Comparison of ENCODE assay signal across 8 mouse cellular contexts in the genomic region with DNA sequence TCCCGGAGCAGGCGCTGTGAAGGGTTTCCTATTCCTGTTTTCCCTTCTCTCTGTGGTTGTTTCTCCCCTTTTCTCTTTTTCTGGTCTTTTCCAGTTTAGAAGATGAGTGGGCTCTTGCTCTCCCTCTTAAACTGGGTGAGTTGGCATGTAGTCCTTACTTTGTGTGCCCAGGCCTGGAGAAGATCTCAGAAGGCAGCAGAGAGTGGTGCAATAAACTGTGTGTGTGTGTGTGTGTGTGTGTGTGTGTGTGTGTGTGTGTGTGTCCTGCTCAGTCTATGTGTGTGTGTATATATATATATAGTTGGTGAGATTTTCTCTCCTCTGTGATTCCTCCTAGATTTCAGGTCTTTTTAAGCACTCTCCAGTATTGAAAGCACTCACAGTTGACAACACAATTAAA. TPM values are rescaled to one million over a fixed set of nuclear protein-coding genes. Genes with fewer than 3 reads are reported as not detected.
DNase-seq lines count a peak whose midpoint lies in the region; ATAC-seq and TF ChIP-seq lines count a peak whose summit lies in the region.

No protein-coding gene starts in this region.

- peaks cover 3 to 6% of the 10 kb centered on the region in 2 experiments; a peak in 1 of 4 replicates for H3K4me1 ChIP-seq in heart, embryonic 14.5 days (ENCODE audit: control insufficient read depth in 2 of 2, insufficient read depth in 2 of 2, low read length in 2 of 2)
- H3K4me1 ChIP-seq in cortical plate, adult 2 months (ENCODE audit: control insufficient read depth, insufficient read depth, low read length) = peaks cover 6% of the 10 kb centered on the region
- H3K4me1 ChIP-seq in hindbrain, embryonic 12.5 days = peaks cover 9% of the 10 kb centered on the region; the same call in 1 of the 2 replicates
- peaks cover 2% of the 10 kb centered on the region; the same call in 1 of the 2 replicates for H3K4me1 ChIP-seq in midbrain, embryonic 11.5 days (ENCODE audit: control insufficient read depth, insufficient read depth, low read length)

- 0% methylated on average over 2 of the region's 2 CpGs for WGBS in heart, embryonic 14.5 days
- WGBS in hindbrain, embryonic 12.5 days = 0% methylated on average over 2 of the region's 2 CpGs
- WGBS in midbrain, embryonic 11.5 days = 0% methylated on average over 2 of the region's 2 CpGs

- peak overlapping the region; percentile 96 for H3K4me2 ChIP-seq in heart, embryonic 14.5 days (ENCODE audit: low read length)
- H3K4me2 ChIP-seq in hindbrain, embryonic 12.5 days (replicated peaks) = peak overlapping the region; percentile 89
- H3K4me2 ChIP-seq in midbrain, embryonic 11.5 days = peak overlapping the region; percentile 64

- H3K9me3 ChIP-seq in heart, embryonic 14.5 days (ENCODE audit: control insufficient read depth, low read length) = no peaks in the 10 kb centered on the region
- H3K9me3 ChIP-seq in hindbrain, embryonic 12.5 days (replicated peaks) = no peaks in the 10 kb centered on the region
- H3K9me3 ChIP-seq in midbrain, embryonic 11.5 days (ENCODE audit: control insufficient read depth, low read length) = no peaks in the 10 kb centered on the region

- DNase-seq in heart, postnatal 14 days = no peak
- DNase-seq in midbrain, embryonic 11.5 days (ENCODE audit: low spot score, missing footprints) = peak; percentile 86
- no peak for DNase-seq in thymus, adult 18-20 months
- DNase-seq in cerebellum, adult 11-12 months = no peak

- peak overlapping the region; percentile 52 to 60 for H3K4me3 ChIP-seq in heart, embryonic 14.5 days (ENCODE audit: control insufficient read depth in 1 of 2, insufficient read depth in 1 of 2, low read depth in 1 of 2, low read length in 2 of 2)
- H3K4me3 ChIP-seq in cortical plate, adult 2 months (ENCODE audit: insufficient read depth, low read length) = peak overlapping the region; percentile 58
- peak overlapping the region; percentile 65 for H3K4me3 ChIP-seq in hindbrain, embryonic 12.5 days
- peak overlapping the region; percentile 55 for H3K4me3 ChIP-seq in midbrain, embryonic 11.5 days (ENCODE audit: low read depth, low read length)

- no peak for ATAC-seq in heart, embryonic 14.5 days (ENCODE audit: insufficient number of reproducible peaks, insufficient read depth, low FRiP score, low read depth)
- ATAC-seq in hindbrain, embryonic 12.5 days (ENCODE audit: low FRiP score) = peak; percentile 46
- peak; percentile 35 for ATAC-seq in midbrain, embryonic 11.5 days (ENCODE audit: low FRiP score)
- no peak for ATAC-seq in erythroid progenitor cell, adult 5-6 weeks (replicated peaks; ENCODE audit: low FRiP score, poor library complexity, severe bottlenecking)

- H3K27ac ChIP-seq in heart, embryonic 14.5 days (replicated peaks in 1 of 2; ENCODE audit: control insufficient read depth in 1 of 2, insufficient read depth in 1 of 2, low read depth in 2 of 2, low read length in 2 of 2) = no peak overlapping the region
- peak overlapping the region; percentile 75; the same call in 1 of the 2 replicates for H3K27ac ChIP-seq in cortical plate, adult 2 months (ENCODE audit: insufficient read depth, low read length)
- no peak overlapping the region; the same call in 1 of the 2 replicates for H3K27ac ChIP-seq in hindbrain, embryonic 12.5 days
- peak overlapping the region; percentile 30; the same call in 1 of the 2 replicates for H3K27ac ChIP-seq in midbrain, embryonic 11.5 days (ENCODE audit: low read depth, low read length)

- H3K27me3 ChIP-seq in heart, embryonic 14.5 days (ENCODE audit: control insufficient read depth, insufficient read depth, low read length) = peaks cover 29% of the 10 kb centered on the region
- peaks cover 3% of the 10 kb centered on the region; the same call in 1 of the 2 replicates for H3K27me3 ChIP-seq in hindbrain, embryonic 12.5 days
- H3K27me3 ChIP-seq in midbrain, embryonic 11.5 days (ENCODE audit: control insufficient read depth, insufficient read depth, low read length) = no peaks in the 10 kb centered on the region

- H3K9ac ChIP-seq in heart, embryonic 14.5 days (ENCODE audit: low read length) = peak overlapping the region; percentile 71
- peak overlapping the region; percentile 72 for H3K9ac ChIP-seq in hindbrain, embryonic 12.5 days
- H3K9ac ChIP-seq in midbrain, embryonic 11.5 days (ENCODE audit: low read length) = peak overlapping the region; percentile 71

- intact Hi-C loops in heart, postnatal 14 days (cut with DNase I) = no loop called here

- no peak for TF ChIP-seq CTCF in cortical plate, adult 2 months (IDR thresholded peaks at IDR 0.05; ENCODE audit: extremely low read depth, insufficient read depth, low read length)

- no peak for TF ChIP-seq POLR2A in cortical plate, adult 2 months (IDR thresholded peaks at IDR 0.05; ENCODE audit: extremely low read depth, insufficient read depth, low read length)

- H3K36me3 ChIP-seq in heart, embryonic 14.5 days (ENCODE audit: control insufficient read depth, insufficient read depth, low read length) = no peaks in the 10 kb centered on the region
- no peaks in the 10 kb centered on the region for H3K36me3 ChIP-seq in hindbrain, embryonic 12.5 days
- no peaks in the 10 kb centered on the region for H3K36me3 ChIP-seq in midbrain, embryonic 11.5 days (ENCODE audit: control insufficient read depth, insufficient read depth, low read length)

RNA-seq across cellular contexts. Expression of a gene that starts 0.5 kb away (rescaled TPM):
- polyA plus RNA-seq in heart, embryonic 14.5 days (2014; fragmentation: Nextera tagmentation; extraction: Ambion mirVana) = 0.18 and 0.59 TPM in 2 replicates
- total RNA-seq in heart, postnatal 14 days (2021) = under 1 TPM; 0.27 to 0.43 TPM
- 18.3 and 19.7 TPM in 2 replicates for polyA plus RNA-seq in cortical plate, adult 2 months (2012; rRNA removed)
- polyA plus RNA-seq in hindbrain, embryonic 12.5 days (2016; fragmentation: Nextera tagmentation; extraction: Ambion mirVana) = 10.7 and 11.4 TPM in 2 replicates
- 1.7 and 2.0 TPM in 2 replicates for polyA plus RNA-seq in midbrain, embryonic 11.5 days (2014; fragmentation: Nextera tagmentation; extraction: Ambion mirVana)
- not detected in 2 replicates for total RNA-seq in erythroid progenitor cell, adult 5-6 weeks (2015; ENCODE audit: low replicate concordance)
- not detected in 2 replicates for total RNA-seq in erythroid progenitor cell, adult 5-6 weeks (2017; ENCODE audit: low replicate concordance)

Comparison
In these comparisons a context has a peak if more than half of its experiments do, and no peak if none do; other contexts are left out.
1. ATAC-seq: peak in hindbrain, embryonic 12.5 days (single experiment) and midbrain, embryonic 11.5 days (single experiment); none in heart, embryonic 14.5 days (single experiment) and erythroid progenitor cell, adult 5-6 weeks (single experiment).
2. H3K27ac ChIP-seq: peak in cortical plate, adult 2 months (single experiment) and midbrain, embryonic 11.5 days (single experiment); none in heart, embryonic 14.5 days (0 of 2) and hindbrain, embryonic 12.5 days (single experiment).
3. Peak in every context shown above with its lines, with median percentiles within 50 percentile points of each other: H3K4me2 ChIP-seq, H3K4me3 ChIP-seq and H3K9ac ChIP-seq.